Mouse (Mus musculus) hindbrain, embryonic 16.5 days (tissue): ENCODE measurements around the gene Banf1. TPM values are rescaled to one million over a fixed set of nuclear protein-coding genes. Genes with fewer than 3 reads are reported as not detected.

Experiments
- ATAC-seq: fragments of 200-750 bp; cut with Nextera tagmentation; 2 replicates; pipeline ENCODE4 v1.8.0; 2017; ENCODE audit warnings: moderate TSS enrichment, moderate library complexity
- H3K27ac ChIP-seq: fragments of 300-500 bp; sonication (generic); 2 replicates; pipeline ENCODE4 v1.5.1; 2014; ENCODE audit warnings: low read depth, mild to moderate bottlenecking, control low read depth, low read length, moderate library complexity
- H3K27me3 ChIP-seq: fragments of 300-500 bp; sonication (generic); replicated peaks from 2 replicates; pipeline ENCODE4 v1.6.1; 2014; ENCODE audit warnings: low read length; ENCODE audit not compliant: control insufficient read depth, insufficient read depth
- H3K36me3 ChIP-seq: fragments of 300-500 bp; sonication (generic); 2 replicates; pipeline ENCODE4 v1.6.1; 2014; ENCODE audit warnings: mild to moderate bottlenecking, low read length, moderate library complexity, mixed read lengths; ENCODE audit not compliant: control insufficient read depth, insufficient read depth
- H3K4me1 ChIP-seq: fragments of 300-500 bp; sonication (generic); 2 replicates; pipeline ENCODE4 v1.6.1; 2014; ENCODE audit warnings: low read depth, low read length; ENCODE audit not compliant: control insufficient read depth, insufficient read depth
- H3K4me2 ChIP-seq: fragments of 300-500 bp; sonication (generic); 2 replicates; pipeline ENCODE4 v1.6.1; 2014; ENCODE audit warnings: mild to moderate bottlenecking, low read length, control low read depth, moderate library complexity
- H3K4me3 ChIP-seq: fragments of 300-500 bp; sonication (generic); 2 replicates; pipeline ENCODE4 v1.5.1; 2014; ENCODE audit warnings: mild to moderate bottlenecking, low read length, control low read depth, moderate library complexity
- H3K9ac ChIP-seq: fragments of 300-500 bp; sonication (generic); 2 replicates; pipeline ENCODE4 v1.6.1; 2014; ENCODE audit warnings: low read depth, mild to moderate bottlenecking, control low read depth, low read length, moderate library complexity
- H3K9me3 ChIP-seq: fragments of 300-500 bp; sonication (generic); 2 replicates; pipeline ENCODE4 v1.6.1; 2014; ENCODE audit warnings: mild to moderate bottlenecking, low read length, moderate library complexity; ENCODE audit not compliant: control insufficient read depth
- WGBS: fragments of 180-500 bp; shearing (Covaris S2); extraction: QIAGEN DNeasy Blood & Tissue Kit; methylation state at CpG from one replicate; pipeline ENCODE4 v1.1.7; 2014; 5-methylcytosine and 5-hydroxymethylcytosine counted together
- polyA plus RNA-seq: library from polyadenylated mRNA; unstranded; fragments of >200 nt; fragmentation: Nextera tagmentation; extraction: Ambion mirVana; gene quantifications from 2 replicates; pipeline ENCODE4 v1.2.1, GENCODE M21; 2015

Gene Banf1
- polyA plus RNA-seq, 1 experiment from 2014 or later, result 333 TPM

- WGBS, result 1% methylated on average over 41 of the region's 43 CpGs
- H3K27ac ChIP-seq, result peak overlapping the region; percentile 89
Observed at GRCm38 (mm10) chr19:5388011-5388441, 21.1 kb upstream of the Banf1 start.

GRCm38 (mm10) chr19:5384715-5385114 lies 17.7 kb upstream of the Banf1 start:
- no peak overlapping the region for H3K9ac ChIP-seq
- no peak overlapping the region for H3K4me3 ChIP-seq
- no peak overlapping the region for H3K27ac ChIP-seq
- peaks cover 22% of the 10 kb centered on the region for H3K4me1 ChIP-seq
- 92% methylated on average over 8 of the region's 8 CpGs for WGBS
- H3K9me3 ChIP-seq, result no peaks in the 10 kb centered on the region
- no peak overlapping the region for H3K4me2 ChIP-seq
- ATAC-seq, result no peak
- H3K27me3 ChIP-seq, result no peaks in the 10 kb centered on the region
- H3K36me3 ChIP-seq, result peaks cover 51% of the 10 kb centered on the region

More at GRCm38 (mm10) chr19:5388011-5388441, 21.1 kb upstream of the Banf1 start:
- peak overlapping the region; percentile 63 for H3K4me2 ChIP-seq
- H3K4me3 ChIP-seq, result peak overlapping the region; percentile 92
- H3K36me3 ChIP-seq, result peaks cover 18% of the 10 kb centered on the region
- ATAC-seq, result peak; percentile 34
- H3K27me3 ChIP-seq, result no peaks in the 10 kb centered on the region
- peak overlapping the region; percentile 92 for H3K9ac ChIP-seq
- no peaks in the 10 kb centered on the region for H3K9me3 ChIP-seq
- H3K4me1 ChIP-seq, result peaks cover 28% of the 10 kb centered on the region

- no peaks in the 10 kb centered on the region for H3K9me3 ChIP-seq
- H3K4me2 ChIP-seq, result no peak overlapping the region
- H3K36me3 ChIP-seq, result peaks cover 63% of the 10 kb centered on the region
- WGBS, result 92% methylated on average over 12 of the region's 12 CpGs
- H3K9ac ChIP-seq, result no peak overlapping the region
- peaks cover 15% of the 10 kb centered on the region for H3K4me1 ChIP-seq
- H3K4me3 ChIP-seq, result no peak overlapping the region
- ATAC-seq, result no peak
- H3K27ac ChIP-seq, result no peak overlapping the region
- H3K27me3 ChIP-seq, result no peaks in the 10 kb centered on the region
Observed at GRCm38 (mm10) chr19:5383326-5383725, 16.4 kb upstream of the Banf1 start.

- ATAC-seq, result no peak
Observed at GRCm38 (mm10) chr19:5377446-5377845, 10.5 kb upstream of the Banf1 start.

GRCm38 (mm10) chr19:5374748-5375147 lies 7.8 kb upstream of the Banf1 start:
- H3K36me3 ChIP-seq, result peaks cover 40% of the 10 kb centered on the region
- H3K4me1 ChIP-seq, result no peaks in the 10 kb centered on the region
- H3K4me2 ChIP-seq, result no peak overlapping the region
- 85% methylated on average over 4 of the region's 4 CpGs for WGBS
- no peaks in the 10 kb centered on the region for H3K9me3 ChIP-seq
- no peaks in the 10 kb centered on the region for H3K27me3 ChIP-seq
- ATAC-seq, result no peak
- H3K27ac ChIP-seq, result no peak overlapping the region
- no peak overlapping the region for H3K4me3 ChIP-seq
- H3K9ac ChIP-seq, result no peak overlapping the region

More at GRCm38 (mm10) chr19:5377446-5377845, 10.5 kb upstream of the Banf1 start:
- Histone ChIP-seq H3K27ac (no peak overlapping the region), H3K36me3 (peaks cover 52% of the 10 kb centered on the region), H3K9ac (no peak overlapping the region), H3K4me2 (no peak overlapping the region), H3K4me3 (no peak overlapping the region), H3K4me1 (no peaks in the 10 kb centered on the region), H3K27me3 (no peaks in the 10 kb centered on the region), H3K9me3 (no peaks in the 10 kb centered on the region)
- WGBS, result 98% methylated on average over 1 of the region's 1 CpGs

GRCm38 (mm10) chr19:5374177-5374576 lies 7.2 kb upstream of the Banf1 start:
- Histone ChIP-seq H3K27ac (no peak overlapping the region), H3K4me2 (no peak overlapping the region), H3K9me3 (no peaks in the 10 kb centered on the region), H3K4me3 (no peak overlapping the region), H3K4me1 (no peaks in the 10 kb centered on the region), H3K9ac (no peak overlapping the region), H3K36me3 (peaks cover 38% of the 10 kb centered on the region), H3K27me3 (no peaks in the 10 kb centered on the region)
- 92% methylated on average over 4 of the region's 4 CpGs for WGBS
- ATAC-seq, result no peak

- H3K9ac ChIP-seq, result no peak overlapping the region
- no peaks in the 10 kb centered on the region for H3K27me3 ChIP-seq
- no peaks in the 10 kb centered on the region for H3K9me3 ChIP-seq
- H3K4me2 ChIP-seq, result no peak overlapping the region
- H3K4me1 ChIP-seq, result peaks cover 7% of the 10 kb centered on the region
- H3K27ac ChIP-seq, result no peak overlapping the region
- no peak overlapping the region for H3K4me3 ChIP-seq
- peaks cover 31% of the 10 kb centered on the region for H3K36me3 ChIP-seq
- WGBS, result 94% methylated on average over 7 of the region's 7 CpGs
- no peak for ATAC-seq
Observed at GRCm38 (mm10) chr19:5372724-5373123, 5.8 kb upstream of the Banf1 start.

- peaks cover 31% of the 10 kb centered on the region for H3K36me3 ChIP-seq
Observed at GRCm38 (mm10) chr19:5370932-5371331, 4.0 kb upstream of the Banf1 start.

GRCm38 (mm10) chr19:5367455-5367854 lies 487 bp upstream of the Banf1 start:
- H3K4me1 ChIP-seq, result peaks cover 18% of the 10 kb centered on the region
- peaks cover 29% of the 10 kb centered on the region for H3K36me3 ChIP-seq
- H3K27ac ChIP-seq, result peak overlapping the region; percentile 96
- 9% methylated on average over 11 of the region's 11 CpGs for WGBS
- no peaks in the 10 kb centered on the region for H3K9me3 ChIP-seq
- H3K4me2 ChIP-seq, result peak overlapping the region; percentile 95
- H3K27me3 ChIP-seq, result no peaks in the 10 kb centered on the region
- H3K4me3 ChIP-seq, result peak overlapping the region; percentile 71
- peak overlapping the region; percentile 77 for H3K9ac ChIP-seq
- ATAC-seq, result no peak

More at GRCm38 (mm10) chr19:5370932-5371331, 4.0 kb upstream of the Banf1 start:
- Histone ChIP-seq H3K4me3 (no peak overlapping the region), H3K9ac (no peak overlapping the region), H3K9me3 (no peaks in the 10 kb centered on the region), H3K27me3 (no peaks in the 10 kb centered on the region), H3K27ac (no peak overlapping the region), H3K4me1 (peaks cover 12% of the 10 kb centered on the region), H3K4me2 (no peak overlapping the region)
- no peak for ATAC-seq
- 82% methylated on average over 3 of the region's 3 CpGs for WGBS
